Mouse (Mus musculus): Measurements from ENCODE around the gene Gm21970. TPM values are rescaled to one million over a fixed set of nuclear protein-coding genes. Genes with fewer than 3 reads are reported as not detected.
"Not testable (repeated sequence)": the region's sequence is repeated elsewhere in the genome, so short reads cannot be mapped to it uniquely, and the experiment has no call there.

The Gm21970 gene
- polyA plus RNA-seq, 1 experiment from 2014 or later = not detected

GRCm38 (mm10) chr16:91425816-91426215, 34.3 kb downstream of the Gm21970 start:
- Histone ChIP-seq H3K4me3 (replicated peaks; ENCODE audit: low read length) (no peak overlapping the region), H3K27ac (ENCODE audit: low read length) (no peak overlapping the region), H3K36me3 (ENCODE audit: control insufficient read depth, insufficient read depth) (no peaks in the 10 kb centered on the region), H3K4me1 (replicated peaks; ENCODE audit: control insufficient read depth, insufficient read depth, low read length) (no peaks in the 10 kb centered on the region), H3K9me3 (ENCODE audit: control insufficient read depth, low read length) (no peaks in the 10 kb centered on the region), H3K4me2 (ENCODE audit: low read length) (no peak overlapping the region), H3K9ac (replicated peaks; ENCODE audit: low read depth, low read length) (no peak overlapping the region), H3K27me3 (replicated peaks; ENCODE audit: control insufficient read depth, insufficient read depth, low read length) (no peaks in the 10 kb centered on the region)
- ATAC-seq = no peak
- WGBS = 90% methylated on average over 6 of the region's 6 CpGs

DNA sequence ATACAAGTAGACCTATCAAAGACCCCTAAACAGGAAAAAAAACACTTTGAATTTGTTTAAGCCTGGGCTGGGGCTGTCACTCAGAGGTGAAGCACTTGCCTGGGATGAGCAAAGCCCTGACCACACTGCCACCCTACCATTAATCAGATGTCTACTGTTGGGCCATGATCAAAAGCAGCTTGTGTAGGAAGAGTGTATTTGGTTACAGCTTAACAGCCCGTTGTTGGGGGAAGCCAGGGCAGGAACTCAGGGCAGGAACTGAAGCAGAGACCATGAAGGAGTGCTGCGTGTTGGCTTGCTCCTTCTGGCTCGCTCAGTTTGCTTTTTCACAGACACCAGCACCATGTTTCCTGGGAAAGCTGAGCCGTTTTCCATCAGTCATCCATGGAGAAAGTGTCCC, 35.1 kb downstream of the Gm21970 start:
- WGBS = 89% methylated on average over 4 of the region's 4 CpGs
- ATAC-seq = no peak
- no peak overlapping the region for H3K4me2 ChIP-seq (ENCODE audit: low read length)
- H3K4me3 ChIP-seq (replicated peaks; ENCODE audit: low read length) = no peak overlapping the region
- no peak overlapping the region for H3K9ac ChIP-seq (replicated peaks; ENCODE audit: low read depth, low read length)
- no peaks in the 10 kb centered on the region for H3K4me1 ChIP-seq (replicated peaks; ENCODE audit: control insufficient read depth, insufficient read depth, low read length)
- no peak overlapping the region for H3K27ac ChIP-seq (ENCODE audit: low read length)
- no peaks in the 10 kb centered on the region for H3K27me3 ChIP-seq (replicated peaks; ENCODE audit: control insufficient read depth, insufficient read depth, low read length)
- H3K9me3 ChIP-seq (ENCODE audit: control insufficient read depth, low read length) = no peaks in the 10 kb centered on the region
- no peaks in the 10 kb centered on the region for H3K36me3 ChIP-seq (ENCODE audit: control insufficient read depth, insufficient read depth)

GRCm38 (mm10) chr16:91427461-91427860, 35.9 kb downstream of the Gm21970 start:
- Histone ChIP-seq H3K27me3 (replicated peaks; ENCODE audit: control insufficient read depth, insufficient read depth, low read length) (no peaks in the 10 kb centered on the region), H3K9me3 (ENCODE audit: control insufficient read depth, low read length) (no peaks in the 10 kb centered on the region), H3K9ac (replicated peaks; ENCODE audit: low read depth, low read length) (no peak overlapping the region), H3K4me2 (ENCODE audit: low read length) (no peak overlapping the region), H3K36me3 (ENCODE audit: control insufficient read depth, insufficient read depth) (no peaks in the 10 kb centered on the region), H3K27ac (ENCODE audit: low read length) (no peak overlapping the region), H3K4me1 (replicated peaks; ENCODE audit: control insufficient read depth, insufficient read depth, low read length) (no peaks in the 10 kb centered on the region), H3K4me3 (replicated peaks; ENCODE audit: low read length) (no peak overlapping the region)
- 82% methylated on average over 5 of the region's 5 CpGs for WGBS
- no peak for ATAC-seq

DNA sequence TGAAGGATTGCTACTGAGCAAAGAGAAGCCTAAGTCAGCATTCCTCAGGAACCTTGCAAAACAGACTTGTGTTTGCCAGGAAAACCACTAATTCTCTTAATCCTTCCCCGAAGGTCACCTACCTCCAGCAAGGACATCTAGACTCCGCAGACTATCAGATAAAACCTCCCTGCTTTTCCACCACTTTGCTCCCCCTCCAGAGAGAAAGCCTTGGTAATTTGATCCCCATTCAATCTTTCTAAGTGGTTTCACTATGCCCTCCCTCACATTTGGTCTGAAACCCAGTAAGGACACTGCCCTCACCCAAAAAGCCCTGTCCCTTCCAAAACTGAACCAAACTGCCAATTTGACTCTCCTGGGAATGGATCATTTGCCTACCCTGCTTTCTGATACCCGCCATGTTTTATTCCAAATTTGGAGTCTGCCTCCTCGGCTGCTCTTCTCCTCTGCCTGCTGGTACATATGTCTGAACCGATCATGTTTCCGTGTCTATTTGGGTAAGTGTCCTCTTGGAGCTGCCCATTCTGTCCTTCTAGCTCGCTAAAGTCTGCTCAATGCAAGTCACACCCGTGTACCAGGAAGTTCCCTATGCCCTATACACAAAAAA, 36.8 kb downstream of the Gm21970 start:
- 82% methylated on average over 8 of the region's 8 CpGs for WGBS

DNA sequence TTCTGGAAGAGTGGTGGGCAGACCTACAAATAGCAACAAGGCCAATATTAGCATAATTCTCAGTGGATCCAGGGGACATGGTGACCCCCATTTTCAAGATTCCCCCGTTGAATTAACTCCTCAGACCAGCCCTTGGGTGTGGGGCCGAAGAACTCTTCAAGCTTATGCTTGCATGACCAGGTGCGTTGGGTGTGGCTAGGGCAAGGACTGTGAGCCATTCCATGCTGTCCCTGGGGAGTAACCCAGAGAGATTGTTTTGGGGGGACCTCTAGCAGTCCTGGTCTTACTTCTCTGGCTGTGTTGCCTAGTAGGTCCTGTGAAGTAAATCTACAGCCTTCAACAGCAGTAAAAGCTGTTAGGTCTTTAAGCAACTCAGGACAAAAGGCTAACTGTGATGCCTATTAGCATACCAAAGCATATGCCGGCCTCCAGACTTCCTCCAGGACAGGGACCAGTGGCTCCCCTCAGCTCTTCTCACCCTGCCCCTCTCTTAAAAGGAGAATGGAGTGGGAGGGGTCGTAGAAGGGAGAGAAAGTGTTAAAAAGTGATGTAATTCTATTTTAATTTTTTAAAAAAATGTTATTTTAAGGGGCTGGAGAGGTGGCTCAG, 41.3 kb downstream of the Gm21970 start:
- no peaks in the 10 kb centered on the region for H3K4me1 ChIP-seq (replicated peaks; ENCODE audit: control insufficient read depth, insufficient read depth, low read length)
- WGBS = 35% methylated on average over 5 of the region's 5 CpGs

More for the DNA sequence above, 36.8 kb downstream of the Gm21970 start:
- Histone ChIP-seq H3K36me3 (ENCODE audit: control insufficient read depth, insufficient read depth) (no peaks in the 10 kb centered on the region), H3K9me3 (ENCODE audit: control insufficient read depth, low read length) (no peaks in the 10 kb centered on the region), H3K4me1 (replicated peaks; ENCODE audit: control insufficient read depth, insufficient read depth, low read length) (no peaks in the 10 kb centered on the region), H3K4me3 (replicated peaks; ENCODE audit: low read length) (no peak overlapping the region), H3K9ac (replicated peaks; ENCODE audit: low read depth, low read length) (no peak overlapping the region), H3K27me3 (replicated peaks; ENCODE audit: control insufficient read depth, insufficient read depth, low read length) (no peaks in the 10 kb centered on the region), H3K27ac (ENCODE audit: low read length) (no peak overlapping the region), H3K4me2 (ENCODE audit: low read length) (no peak overlapping the region)
- ATAC-seq = no peak

DNA sequence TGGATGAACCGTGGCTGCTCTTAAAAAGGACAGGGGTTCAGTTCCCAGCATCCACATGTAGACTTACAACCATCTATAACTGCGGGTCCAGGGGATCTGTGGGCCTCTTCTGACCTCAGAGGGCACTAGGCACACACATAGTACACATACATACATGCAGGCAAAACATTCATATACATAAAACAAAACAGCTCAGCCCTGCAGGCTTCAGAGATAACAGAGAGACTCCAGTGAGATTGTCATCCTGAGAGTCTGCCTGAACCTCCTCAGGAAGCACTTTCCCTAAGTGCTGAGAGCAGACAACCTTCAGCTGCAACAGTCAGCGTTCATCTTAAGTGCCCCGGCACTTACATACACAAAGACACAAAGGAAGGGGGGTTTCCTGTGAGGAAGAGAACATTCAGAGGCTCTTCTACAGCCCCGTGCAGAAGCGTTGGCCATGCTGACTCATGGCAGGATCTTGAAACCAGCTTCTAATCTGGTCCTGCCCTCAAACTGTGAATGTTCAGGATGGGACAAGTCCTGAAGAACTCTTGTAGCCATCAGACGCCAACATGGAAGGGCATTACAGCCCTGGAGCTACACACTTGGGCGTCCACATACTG, 41.9 kb downstream of the Gm21970 start:
- Histone ChIP-seq H3K27me3 (replicated peaks; ENCODE audit: control insufficient read depth, insufficient read depth, low read length) (no peaks in the 10 kb centered on the region), H3K4me2 (ENCODE audit: low read length) (no peak overlapping the region), H3K27ac (ENCODE audit: low read length) (no peak overlapping the region), H3K4me1 (replicated peaks; ENCODE audit: control insufficient read depth, insufficient read depth, low read length) (no peaks in the 10 kb centered on the region), H3K36me3 (ENCODE audit: control insufficient read depth, insufficient read depth) (no peaks in the 10 kb centered on the region), H3K9ac (replicated peaks; ENCODE audit: low read depth, low read length) (no peak overlapping the region), H3K4me3 (replicated peaks; ENCODE audit: low read length) (no peak overlapping the region), H3K9me3 (ENCODE audit: control insufficient read depth, low read length) (no peaks in the 10 kb centered on the region)
- ATAC-seq = no peak
- 69% methylated on average over 8 of the region's 8 CpGs for WGBS

More for the DNA sequence above, 41.3 kb downstream of the Gm21970 start:
- no peak for ATAC-seq
- Histone ChIP-seq H3K9ac (replicated peaks; ENCODE audit: low read depth, low read length) (no peak overlapping the region), H3K9me3 (ENCODE audit: control insufficient read depth, low read length) (no peaks in the 10 kb centered on the region), H3K4me3 (replicated peaks; ENCODE audit: low read length) (no peak overlapping the region), H3K4me2 (ENCODE audit: low read length) (no peak overlapping the region), H3K27me3 (replicated peaks; ENCODE audit: control insufficient read depth, insufficient read depth, low read length) (no peaks in the 10 kb centered on the region), H3K36me3 (ENCODE audit: control insufficient read depth, insufficient read depth) (no peaks in the 10 kb centered on the region), H3K27ac (ENCODE audit: low read length) (no peak overlapping the region)

GRCm38 (mm10) chr16:91434119-91434518, 42.6 kb downstream of the Gm21970 start:
- Histone ChIP-seq H3K9me3 (ENCODE audit: control insufficient read depth, low read length) (no peaks in the 10 kb centered on the region), H3K9ac (replicated peaks; ENCODE audit: low read depth, low read length) (no peak overlapping the region), H3K4me2 (ENCODE audit: low read length) (no peak overlapping the region), H3K4me1 (replicated peaks; ENCODE audit: control insufficient read depth, insufficient read depth, low read length) (no peaks in the 10 kb centered on the region), H3K4me3 (replicated peaks; ENCODE audit: low read length) (no peak overlapping the region), H3K36me3 (ENCODE audit: control insufficient read depth, insufficient read depth) (no peaks in the 10 kb centered on the region), H3K27me3 (replicated peaks; ENCODE audit: control insufficient read depth, insufficient read depth, low read length) (no peaks in the 10 kb centered on the region), H3K27ac (ENCODE audit: low read length) (no peak overlapping the region)
- ATAC-seq = no peak
- WGBS = 94% methylated on average over 3 of the region's 3 CpGs

DNA sequence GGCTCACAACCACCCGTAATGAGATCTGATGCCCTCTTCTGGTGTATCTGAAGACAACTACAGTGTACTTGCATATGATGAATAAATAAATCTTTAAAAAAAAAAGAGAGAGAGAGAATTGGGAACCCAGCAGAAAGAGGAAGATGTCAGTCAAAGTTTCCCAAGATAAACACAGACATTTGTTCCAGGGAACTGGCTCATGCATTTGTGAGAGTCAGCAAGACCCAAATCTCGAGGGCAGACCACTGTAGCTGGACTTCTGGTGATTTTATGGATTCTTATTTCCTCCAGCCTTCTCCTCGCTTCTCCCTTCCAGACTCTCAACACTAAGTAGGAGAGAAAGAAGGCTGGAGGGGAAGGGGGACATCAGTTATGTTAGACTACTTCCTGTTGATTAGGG, 46.6 kb downstream of the Gm21970 start:
- H3K27ac ChIP-seq (ENCODE audit: low read length) = no peak overlapping the region
- H3K27me3 ChIP-seq (replicated peaks; ENCODE audit: control insufficient read depth, insufficient read depth, low read length) = no peaks in the 10 kb centered on the region
- H3K9ac ChIP-seq (replicated peaks; ENCODE audit: low read depth, low read length) = no peak overlapping the region
- no peak for ATAC-seq
- no peaks in the 10 kb centered on the region for H3K4me1 ChIP-seq (replicated peaks; ENCODE audit: control insufficient read depth, insufficient read depth, low read length)
- WGBS = 69% methylated on average over 3 of the region's 3 CpGs
- H3K9me3 ChIP-seq (ENCODE audit: control insufficient read depth, low read length) = no peaks in the 10 kb centered on the region
- no peak overlapping the region for H3K4me3 ChIP-seq (replicated peaks; ENCODE audit: low read length)
- H3K4me2 ChIP-seq (ENCODE audit: low read length) = no peak overlapping the region
- H3K36me3 ChIP-seq (ENCODE audit: control insufficient read depth, insufficient read depth) = no peaks in the 10 kb centered on the region

DNA sequence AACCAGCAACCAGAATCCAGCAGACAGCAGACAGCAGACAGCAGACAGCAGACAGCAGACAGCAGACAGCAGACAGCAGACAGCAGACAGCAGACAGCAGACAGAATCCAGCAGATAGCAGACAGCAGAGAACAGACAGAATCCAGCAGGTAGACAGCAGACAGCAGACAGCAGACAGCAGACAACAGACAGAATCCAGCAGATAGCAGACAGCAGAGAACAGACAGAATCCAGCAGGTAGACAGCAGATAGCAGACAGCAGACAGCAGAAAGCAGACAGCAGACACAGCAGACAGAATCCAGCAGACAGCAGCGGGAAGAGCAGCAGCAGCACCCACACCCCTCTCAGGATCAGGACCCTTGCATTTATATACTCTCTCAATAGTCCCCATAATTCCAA, 47.1 kb downstream of the Gm21970 start:
- H3K4me2 ChIP-seq (ENCODE audit: low read length); H3K36me3 ChIP-seq (ENCODE audit: control insufficient read depth, insufficient read depth); ATAC-seq; H3K27ac ChIP-seq (ENCODE audit: low read length); H3K9me3 ChIP-seq (ENCODE audit: control insufficient read depth, low read length); H3K27me3 ChIP-seq (replicated peaks; ENCODE audit: control insufficient read depth, insufficient read depth, low read length); H3K9ac ChIP-seq (replicated peaks; ENCODE audit: low read depth, low read length); H3K4me1 ChIP-seq (replicated peaks; ENCODE audit: control insufficient read depth, insufficient read depth, low read length); H3K4me3 ChIP-seq (replicated peaks; ENCODE audit: low read length): not testable (repeated sequence)
- 72% methylated on average over 1 of the region's 1 CpGs for WGBS

All from forebrain, embryonic 16.5 days (tissue).